Mouse (Mus musculus) liver, embryonic 14.5 days (tissue): ENCODE measurements around the gene Gm10912. TPM values are rescaled to one million over a fixed set of nuclear protein-coding genes. Genes with fewer than 3 reads are reported as not detected.
"Not testable (repeated sequence)": the region's sequence is repeated elsewhere in the genome, so short reads cannot be mapped to it uniquely, and the experiment has no call there.

Experiments used
- ATAC-seq: fragments of 200-750 bp; cut with Nextera tagmentation; 2 replicates; pipeline ENCODE4 v1.8.0; 2017; ENCODE audit warnings: moderate number of reproducible peaks, mild to moderate bottlenecking, moderate library complexity; ENCODE audit not compliant: insufficient read depth
- DNase-seq, 3 experiments: peaks; one replicate each; pipeline ENCODE4 v3.0.0-alpha.2; 2012 to 2013; ENCODE audit warnings: low read depth in 3 of 3, low spot score in 3 of 3
- H3K27ac ChIP-seq: fragments of 300-500 bp; sonication (generic); 2 replicates; pipeline ENCODE4 v1.5.1; 2014; ENCODE audit warnings: moderate library complexity, mild to moderate bottlenecking, control low read depth, inconsistent platforms
- H3K27me3 ChIP-seq: fragments of 300-500 bp; sonication (generic); 2 replicates; pipeline ENCODE4 v1.6.1; 2014; ENCODE audit warnings: mild to moderate bottlenecking, low read length, moderate library complexity; ENCODE audit not compliant: control insufficient read depth, insufficient read depth
- H3K36me3 ChIP-seq: fragments of 300-500 bp; sonication (generic); replicated peaks from 2 replicates; pipeline ENCODE4 v1.6.1; 2014; ENCODE audit warnings: low read depth; ENCODE audit not compliant: control insufficient read depth, insufficient read depth
- H3K4me1 ChIP-seq, 2 experiments: fragments of 200-500 bp in 1 of 2; fragments of 300-500 bp in 1 of 2; sonication (generic) in 1 of 2; replicated peaks; 2 replicates each; pipeline ENCODE4 v1.6.1; 2012 to 2014; ENCODE audit warnings: antibody characterized with exemption in 1 of 2, inconsistent platforms in 1 of 2, low read length in 1 of 2; ENCODE audit not compliant: control insufficient read depth in 2 of 2, insufficient read depth in 2 of 2
- H3K4me2 ChIP-seq: fragments of 300-500 bp; sonication (generic); 2 replicates; pipeline ENCODE4 v1.6.1; 2014; ENCODE audit warnings: low read depth, mild to moderate bottlenecking, control low read depth, moderate library complexity
- H3K4me3 ChIP-seq, 2 experiments: fragments of 200-500 bp in 1 of 2; fragments of 300-500 bp in 1 of 2; sonication (generic) in 1 of 2; 2 replicates each; pipeline ENCODE4 v1.5.1; 2012 to 2014; ENCODE audit warnings: low read depth in 2 of 2, low read length in 2 of 2, mild to moderate bottlenecking in 2 of 2, control low read depth in 1 of 2, inconsistent platforms in 1 of 2, moderate library complexity in 1 of 2; ENCODE audit not compliant: insufficient read depth in 1 of 2
- H3K9ac ChIP-seq: fragments of 300-500 bp; sonication (generic); replicated peaks from 2 replicates; pipeline ENCODE4 v1.6.1; 2014; ENCODE audit warnings: mild to moderate bottlenecking, control low read depth, moderate library complexity
- H3K9me3 ChIP-seq: fragments of 300-500 bp; sonication (generic); 2 replicates; pipeline ENCODE4 v1.6.1; 2016; ENCODE audit warnings: low read length, mixed read lengths; ENCODE audit not compliant: control insufficient read depth
- CTCF ChIP-seq: IDR thresholded peaks from 2 replicates; pipeline ENCODE4 v1.5.1; 2016; ENCODE audit warnings: antibody characterized with exemption, low read depth, control low read depth
- EP300 ChIP-seq: IDR thresholded peaks from 2 replicates; pipeline ENCODE4 v1.6.1; 2016; ENCODE audit warnings: antibody characterized with exemption, low read depth
- WGBS: fragments of 180-500 bp; shearing (Covaris S2); extraction: QIAGEN DNeasy Blood & Tissue Kit; methylation state at CpG from one replicate; pipeline ENCODE4 v1.1.7; 2014; ENCODE audit not compliant: insufficient replicate concordance; 5-methylcytosine and 5-hydroxymethylcytosine counted together
- polyA plus RNA-seq, 2 experiments: library from polyadenylated mRNA; depleted of rRNA in 1 of 2; stranded (reverse) in 1 of 2; unstranded in 1 of 2; fragments of >200 nt; fragmentation: Nextera tagmentation in 1 of 2; extraction: Ambion mirVana in 1 of 2; gene quantifications; 2 replicates each; pipeline versions ENCODE4 v1.2.1 to v1.2.3; 2012 to 2014

Gm10912 gene
- polyA plus RNA-seq, 2 experiments, result 0.06 TPM; not detected in 1

DNA sequence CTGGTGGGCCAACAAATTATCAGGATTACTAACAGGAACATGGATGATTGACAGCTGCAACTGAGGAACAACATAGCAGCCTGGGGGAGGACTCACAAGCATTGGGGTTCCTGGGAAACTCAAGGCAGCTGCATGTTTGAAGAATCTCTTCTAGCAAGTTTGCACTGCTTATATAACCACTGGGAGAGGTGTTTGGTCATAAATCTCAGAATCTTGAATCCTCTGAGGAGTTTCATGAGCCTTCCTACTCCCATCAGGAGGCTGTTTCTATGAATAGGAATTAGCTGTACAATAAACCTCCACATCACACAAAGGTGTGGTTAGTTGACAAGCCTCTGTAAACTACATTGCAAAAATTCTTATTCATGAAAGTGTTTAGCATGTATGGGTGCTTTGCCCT is 3.0 kb upstream of the Gm10912 start:
- H3K27ac ChIP-seq, result no peak overlapping the region
- ATAC-seq, result no peak
- peaks cover 8 to 21% of the 10 kb centered on the region in 2 experiments for H3K4me1 ChIP-seq
- no peak overlapping the region for H3K4me3 ChIP-seq
- H3K36me3 ChIP-seq, result peaks cover 32% of the 10 kb centered on the region
- no peaks in the 10 kb centered on the region for H3K27me3 ChIP-seq
- no peak overlapping the region for H3K9ac ChIP-seq
- DNase-seq, result no peak
- no peak overlapping the region for H3K4me2 ChIP-seq
- TF ChIP-seq EP300, result no peak
- TF ChIP-seq CTCF, result no peak
- H3K9me3 ChIP-seq, result no peaks in the 10 kb centered on the region

DNA sequence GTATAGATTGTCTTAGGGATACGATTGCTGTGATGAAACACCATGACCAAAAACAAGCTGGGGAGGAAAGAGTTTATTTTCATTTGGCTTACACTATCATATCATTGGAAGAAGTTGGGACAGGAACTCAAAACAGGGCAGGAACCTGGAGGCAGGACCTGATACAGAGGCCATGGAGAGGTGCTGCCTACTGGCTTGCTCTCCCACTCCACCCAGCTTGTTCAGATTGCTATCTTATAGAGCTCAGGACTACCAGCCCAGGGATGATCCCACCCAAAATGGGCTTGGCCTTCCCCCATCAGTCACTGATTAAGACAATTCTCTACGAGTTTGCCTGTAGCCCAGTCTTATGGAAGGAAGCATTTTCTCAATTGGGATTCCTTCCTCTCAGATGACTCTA is 1.5 kb upstream of the Gm10912 start:
- Histone ChIP-seq H3K27me3 (no peaks in the 10 kb centered on the region), H3K27ac (no peak overlapping the region), H3K9me3 (no peaks in the 10 kb centered on the region), H3K4me3 (no peak overlapping the region), H3K36me3 (peaks cover 24% of the 10 kb centered on the region), H3K4me2 (no peak overlapping the region), H3K4me1 (peaks cover 12 to 27% of the 10 kb centered on the region in 2 experiments), H3K9ac (no peak overlapping the region)
- peak in 1 of 3 experiments; percentile 37 for DNase-seq
- TF ChIP-seq CTCF (no peak), EP300 (no peak)
- ATAC-seq, result peak; percentile 70
- WGBS, result 52% methylated on average over 2 of the region's 2 CpGs

DNA sequence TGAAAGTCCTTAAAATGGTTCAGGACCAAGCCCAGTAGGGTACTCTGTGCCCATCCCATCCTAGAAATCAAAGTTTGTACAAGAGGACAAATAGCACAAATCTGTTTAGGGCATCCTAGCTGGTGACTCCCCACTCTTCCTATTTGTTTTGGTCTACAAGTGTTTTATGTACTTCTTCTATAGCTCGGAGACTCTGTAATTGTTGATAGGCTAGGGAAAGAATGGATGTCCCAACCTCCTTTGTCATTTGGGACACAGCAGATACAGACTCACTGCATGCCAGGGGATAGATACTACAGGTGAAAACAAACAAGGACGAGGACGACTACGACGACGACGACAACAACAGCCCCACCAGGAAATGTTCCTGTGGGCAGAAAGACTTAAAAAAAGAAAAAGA is 2.8 kb downstream of the Gm10912 start, which contains the start of gene Gm10799:
TSS of gene Gm10799 (minus strand) at position 101 of the 400 bp plus-strand sequence.
- not testable (repeated sequence) for ATAC-seq

DNA sequence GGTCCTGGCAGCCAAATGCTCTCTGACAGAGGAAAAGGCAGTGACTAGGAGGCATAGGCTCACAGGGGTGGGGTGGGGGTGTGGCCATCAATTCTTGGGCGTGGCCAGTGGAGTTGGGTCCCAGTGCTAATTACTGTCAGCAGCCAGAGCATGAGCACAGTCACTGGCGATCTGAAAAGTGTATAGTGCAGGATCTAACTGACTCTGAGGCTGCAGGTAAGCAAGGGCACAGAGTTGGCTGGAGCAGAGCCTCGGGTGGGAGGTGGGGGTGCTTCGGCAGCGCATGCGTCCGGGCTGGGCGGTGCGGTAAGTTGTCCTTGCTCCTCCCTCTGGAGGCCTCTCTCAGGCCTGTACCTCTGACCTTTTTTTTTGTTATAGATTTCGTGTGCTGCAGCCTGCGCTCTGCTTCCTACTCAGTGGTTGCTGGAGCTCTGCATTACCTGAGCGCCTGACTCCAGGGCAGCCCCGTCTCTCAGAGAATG is 4.1 kb downstream of the Gm10912 start, which contains the start of gene Cd59b:
TSS of gene Cd59b (plus strand) at position 146 of the 482 bp plus-strand sequence.
- Histone ChIP-seq H3K9ac (peak within 1 kb of the TSS; percentile 60), H3K4me3 (peak within 1 kb of the TSS; percentile 58 to 98), H3K27ac (peak within 1 kb of the TSS; percentile 75), H3K27me3 (no peaks in the 10 kb centered on the region), H3K4me2 (peak within 1 kb of the TSS; percentile 72), H3K4me1 (peaks cover 14 to 30% of the 10 kb centered on the region in 2 experiments), H3K9me3 (no peaks in the 10 kb centered on the region), H3K36me3 (no peaks in the 10 kb centered on the region)
- peak in 1 of 3 experiments; percentile 74 for DNase-seq
- peak; percentile 32; the same call in 1 of the 2 replicates for TF ChIP-seq CTCF
- no peak for TF ChIP-seq EP300
- ATAC-seq, result peak; percentile 95
- WGBS, result 10% methylated on average over 13 of the region's 13 CpGs

More for the DNA sequence above, 2.8 kb downstream of the Gm10912 start, which contains the start of gene Gm10799:
- WGBS, result 32% methylated on average over 7 of the region's 7 CpGs
- not testable (repeated sequence) for H3K36me3 ChIP-seq, H3K9ac ChIP-seq, DNase-seq, H3K4me3 ChIP-seq, H3K9me3 ChIP-seq, H3K27me3 ChIP-seq
- peak within 1 kb of the TSS; percentile 72 for H3K4me2 ChIP-seq
- H3K4me1 ChIP-seq, result peaks cover 22 to 40% of the 10 kb centered on the region in 2 experiments
- H3K27ac ChIP-seq, result peak within 1 kb of the TSS; percentile 25; the same call in 1 of the 2 replicates

DNA sequence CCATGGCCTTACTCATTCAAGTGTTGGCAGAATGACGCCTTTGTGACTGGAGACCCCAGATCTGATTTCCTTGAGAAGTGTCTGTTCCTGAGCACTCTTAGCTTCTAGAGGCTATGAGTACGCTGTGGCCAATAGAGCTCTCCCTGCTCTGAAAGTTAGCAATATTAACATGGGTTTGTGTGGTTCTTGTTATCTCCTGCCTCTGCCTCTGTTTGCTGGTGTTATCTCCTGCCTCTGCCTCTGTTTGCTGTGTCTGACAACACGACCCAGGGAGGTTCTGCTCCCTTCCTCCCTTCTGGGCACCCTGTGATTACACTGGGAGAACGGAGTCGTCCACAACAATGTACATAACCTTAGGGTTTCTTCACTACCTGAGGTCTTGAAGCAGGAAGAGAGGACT is 12.7 kb downstream of the Gm10912 start:
- H3K9me3 ChIP-seq, H3K36me3 ChIP-seq, H3K27me3 ChIP-seq: not testable (repeated sequence)
- Histone ChIP-seq H3K4me2 (peak overlapping the region; percentile 63), H3K4me1 (peaks cover 18 to 34% of the 10 kb centered on the region in 2 experiments), H3K27ac (peak overlapping the region; percentile 86), H3K4me3 (peak overlapping the region; percentile 32 to 34; a peak in 3 of 4 replicates), H3K9ac (peak overlapping the region; percentile 40)
- WGBS, result 8% methylated on average over 5 of the region's 5 CpGs
- TF ChIP-seq EP300, result peak; percentile 88
- ATAC-seq (peak; percentile 99), DNase-seq (peak; percentile 54 to 64 (median 57))

DNA sequence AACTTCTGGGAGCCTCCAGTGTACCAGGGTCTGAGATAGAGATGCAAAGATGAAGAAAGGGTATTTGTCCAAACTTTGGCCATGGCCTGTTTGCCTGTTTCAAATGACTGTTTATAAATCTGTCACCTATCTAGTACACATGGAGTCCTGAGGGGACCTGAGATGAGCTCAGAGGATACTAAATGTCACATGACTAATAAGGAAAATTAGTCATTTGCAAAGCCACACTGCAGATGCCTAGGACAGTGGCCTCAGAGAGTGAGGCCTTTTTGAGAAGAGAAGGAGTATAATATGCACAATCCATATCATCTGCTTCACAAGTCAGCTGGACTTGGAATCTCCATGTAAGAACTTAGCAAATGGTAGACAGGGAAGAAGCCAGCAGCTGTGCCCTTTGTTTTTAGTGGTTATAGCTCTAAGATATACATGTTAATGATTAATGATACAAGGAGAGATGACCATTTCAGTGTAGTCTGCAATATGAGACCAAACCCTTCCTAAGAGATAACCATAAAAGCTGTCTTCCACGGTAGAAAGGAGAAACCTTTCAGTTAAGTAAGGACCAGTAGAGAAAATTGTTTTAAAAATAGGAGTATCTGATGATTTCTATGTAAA is 15.9 kb downstream of the Gm10912 start:
- not testable (repeated sequence) for H3K4me2 ChIP-seq, DNase-seq, H3K27me3 ChIP-seq, H3K9me3 ChIP-seq, H3K9ac ChIP-seq, H3K27ac ChIP-seq, ATAC-seq, H3K4me3 ChIP-seq, H3K36me3 ChIP-seq
- no CpG with 5 or more reads among the region's 1 CpGs for WGBS
- peaks cover 18 to 34% of the 10 kb centered on the region in 2 experiments for H3K4me1 ChIP-seq
